Mouse (Mus musculus): ENCODE results near the gene Pcbp3. TPM values are rescaled to one million over a fixed set of nuclear protein-coding genes. Genes with fewer than 3 reads are reported as not detected.

Pcbp3 gene
- polyA plus RNA-seq, 1 experiment from 2014 or later, result 53.2 TPM

GRCm38 (mm10) chr10:76816930-76817329 lies 144.8 kb downstream of the Pcbp3 start:
- Histone ChIP-seq H3K4me1 (ENCODE audit: insufficient read depth, low read length) (peaks cover 3% of the 10 kb centered on the region; the same call in 1 of the 2 replicates), H3K27me3 (ENCODE audit: insufficient read depth, low read length) (no peaks in the 10 kb centered on the region), H3K36me3 (ENCODE audit: insufficient read depth, low read length) (no peaks in the 10 kb centered on the region), H3K4me3 (ENCODE audit: low read length) (no peak overlapping the region), H3K27ac (ENCODE audit: low read length) (no peak overlapping the region), H3K9me3 (ENCODE audit: low read length) (no peaks in the 10 kb centered on the region), H3K9ac (replicated peaks; ENCODE audit: low read length) (no peak overlapping the region), H3K4me2 (replicated peaks; ENCODE audit: low read depth, low read length) (no peak overlapping the region)
- WGBS, result 96% methylated on average over 1 of the region's 1 CpGs
- no peak for ATAC-seq (ENCODE audit: low FRiP score, low TSS enrichment)

GRCm38 (mm10) chr10:76816436-76816835 lies 145.3 kb downstream of the Pcbp3 start:
- no peak for ATAC-seq (ENCODE audit: low FRiP score, low TSS enrichment)
- peaks cover 3% of the 10 kb centered on the region; the same call in 1 of the 2 replicates for H3K4me1 ChIP-seq (ENCODE audit: insufficient read depth, low read length)
- H3K36me3 ChIP-seq (ENCODE audit: insufficient read depth, low read length), result no peaks in the 10 kb centered on the region
- WGBS, result 42% methylated on average over 7 of the region's 7 CpGs
- H3K9me3 ChIP-seq (ENCODE audit: low read length), result no peaks in the 10 kb centered on the region
- 0 out of 2 replicates have a peak overlapping the region, but pooled peaks have one; percentile 44 for H3K9ac ChIP-seq (replicated peaks; ENCODE audit: low read length)
- H3K27me3 ChIP-seq (ENCODE audit: insufficient read depth, low read length), result no peaks in the 10 kb centered on the region
- H3K4me3 ChIP-seq (ENCODE audit: low read length), result no peak overlapping the region
- no peak overlapping the region for H3K4me2 ChIP-seq (replicated peaks; ENCODE audit: low read depth, low read length)
- H3K27ac ChIP-seq (ENCODE audit: low read length), result no peak overlapping the region

GRCm38 (mm10) chr10:76815481-76815880 lies 146.2 kb downstream of the Pcbp3 start:
- no peaks in the 10 kb centered on the region for H3K36me3 ChIP-seq (ENCODE audit: insufficient read depth, low read length)
- H3K27me3 ChIP-seq (ENCODE audit: insufficient read depth, low read length), result no peaks in the 10 kb centered on the region
- H3K27ac ChIP-seq (ENCODE audit: low read length), result no peak overlapping the region
- H3K9ac ChIP-seq (replicated peaks; ENCODE audit: low read length), result no peak overlapping the region
- H3K4me3 ChIP-seq (ENCODE audit: low read length), result no peak overlapping the region
- 75% methylated on average over 4 of the region's 4 CpGs for WGBS
- H3K9me3 ChIP-seq (ENCODE audit: low read length), result no peaks in the 10 kb centered on the region
- no peak overlapping the region for H3K4me2 ChIP-seq (replicated peaks; ENCODE audit: low read depth, low read length)
- no peak for ATAC-seq (ENCODE audit: low FRiP score, low TSS enrichment)
- H3K4me1 ChIP-seq (ENCODE audit: insufficient read depth, low read length), result peaks cover 3% of the 10 kb centered on the region; the same call in 1 of the 2 replicates

- H3K27ac ChIP-seq (ENCODE audit: low read length), result no peak overlapping the region
- ATAC-seq (ENCODE audit: low FRiP score, low TSS enrichment), result no peak
- WGBS, result 92% methylated on average over 8 of the region's 8 CpGs
- H3K4me1 ChIP-seq (ENCODE audit: insufficient read depth, low read length), result peaks cover 9% of the 10 kb centered on the region
- H3K4me2 ChIP-seq (replicated peaks; ENCODE audit: low read depth, low read length), result no peak overlapping the region
- H3K27me3 ChIP-seq (ENCODE audit: insufficient read depth, low read length), result no peaks in the 10 kb centered on the region
- no peaks in the 10 kb centered on the region for H3K9me3 ChIP-seq (ENCODE audit: low read length)
- no peak overlapping the region for H3K4me3 ChIP-seq (ENCODE audit: low read length)
- H3K9ac ChIP-seq (replicated peaks; ENCODE audit: low read length), result no peak overlapping the region
- H3K36me3 ChIP-seq (ENCODE audit: insufficient read depth, low read length), result no peaks in the 10 kb centered on the region
These were observed 146.9 kb downstream of the Pcbp3 start for GRCm38 (mm10) chr10:76814811-76815210.

- Histone ChIP-seq H3K4me2 (replicated peaks; ENCODE audit: low read depth, low read length) (no peak overlapping the region), H3K36me3 (ENCODE audit: insufficient read depth, low read length) (no peaks in the 10 kb centered on the region), H3K27ac (ENCODE audit: low read length) (no peak overlapping the region), H3K27me3 (ENCODE audit: insufficient read depth, low read length) (no peaks in the 10 kb centered on the region), H3K9ac (replicated peaks; ENCODE audit: low read length) (no peak overlapping the region), H3K9me3 (ENCODE audit: low read length) (no peaks in the 10 kb centered on the region), H3K4me3 (ENCODE audit: low read length) (no peak overlapping the region), H3K4me1 (ENCODE audit: insufficient read depth, low read length) (peaks cover 17% of the 10 kb centered on the region; the same call in 1 of the 2 replicates)
- peak; percentile 91 for ATAC-seq (ENCODE audit: low FRiP score, low TSS enrichment)
- 47% methylated on average over 7 of the region's 7 CpGs for WGBS
These were observed 151.6 kb downstream of the Pcbp3 start for GRCm38 (mm10) chr10:76809916-76810660.

- 0 out of 2 replicates have a peak, but pooled peaks have one; percentile 25 for ATAC-seq (ENCODE audit: low FRiP score, low TSS enrichment)
- Histone ChIP-seq H3K27me3 (ENCODE audit: insufficient read depth, low read length) (no peaks in the 10 kb centered on the region), H3K4me1 (ENCODE audit: insufficient read depth, low read length) (peaks cover 17% of the 10 kb centered on the region; the same call in 1 of the 2 replicates), H3K36me3 (ENCODE audit: insufficient read depth, low read length) (no peaks in the 10 kb centered on the region), H3K27ac (ENCODE audit: low read length) (no peak overlapping the region), H3K4me3 (ENCODE audit: low read length) (no peak overlapping the region), H3K9me3 (ENCODE audit: low read length) (no peaks in the 10 kb centered on the region), H3K4me2 (replicated peaks; ENCODE audit: low read depth, low read length) (no peak overlapping the region), H3K9ac (replicated peaks; ENCODE audit: low read length) (no peak overlapping the region)
- 66% methylated on average over 11 of the region's 11 CpGs for WGBS
These were observed 152.2 kb downstream of the Pcbp3 start for GRCm38 (mm10) chr10:76809439-76809838.

- H3K9ac ChIP-seq (replicated peaks; ENCODE audit: low read length), result no peak overlapping the region
- H3K4me3 ChIP-seq (ENCODE audit: low read length), result no peak overlapping the region
- no peak overlapping the region for H3K4me2 ChIP-seq (replicated peaks; ENCODE audit: low read depth, low read length)
- H3K9me3 ChIP-seq (ENCODE audit: low read length), result no peaks in the 10 kb centered on the region
- ATAC-seq (ENCODE audit: low FRiP score, low TSS enrichment), result 0 out of 2 replicates have a peak, but pooled peaks have one; percentile 31
- no peaks in the 10 kb centered on the region for H3K27me3 ChIP-seq (ENCODE audit: insufficient read depth, low read length)
- H3K27ac ChIP-seq (ENCODE audit: low read length), result no peak overlapping the region
- no peaks in the 10 kb centered on the region for H3K36me3 ChIP-seq (ENCODE audit: insufficient read depth, low read length)
- peaks cover 17% of the 10 kb centered on the region; the same call in 1 of the 2 replicates for H3K4me1 ChIP-seq (ENCODE audit: insufficient read depth, low read length)
- WGBS, result 76% methylated on average over 10 of the region's 10 CpGs
These were observed 153.0 kb downstream of the Pcbp3 start for GRCm38 (mm10) chr10:76808446-76809400.

- 92% methylated on average over 4 of the region's 4 CpGs for WGBS
- no peaks in the 10 kb centered on the region for H3K27me3 ChIP-seq (ENCODE audit: insufficient read depth, low read length)
- no peak overlapping the region for H3K4me2 ChIP-seq (replicated peaks; ENCODE audit: low read depth, low read length)
- H3K9me3 ChIP-seq (ENCODE audit: low read length), result no peaks in the 10 kb centered on the region
- H3K4me1 ChIP-seq (ENCODE audit: insufficient read depth, low read length), result no peaks in the 10 kb centered on the region
- H3K27ac ChIP-seq (ENCODE audit: low read length), result no peak overlapping the region
- no peak overlapping the region for H3K9ac ChIP-seq (replicated peaks; ENCODE audit: low read length)
- H3K4me3 ChIP-seq (ENCODE audit: low read length), result no peak overlapping the region
- H3K36me3 ChIP-seq (ENCODE audit: insufficient read depth, low read length), result no peaks in the 10 kb centered on the region
- no peak for ATAC-seq (ENCODE audit: low FRiP score, low TSS enrichment)
These were observed 159.2 kb downstream of the Pcbp3 start for GRCm38 (mm10) chr10:76802500-76802885.

GRCm38 (mm10) chr10:76801841-76802499 lies 159.7 kb downstream of the Pcbp3 start:
- WGBS, result 79% methylated on average over 6 of the region's 6 CpGs
- H3K4me3 ChIP-seq (ENCODE audit: low read length), result no peak overlapping the region
- ATAC-seq (ENCODE audit: low FRiP score, low TSS enrichment), result no peak

More at GRCm38 (mm10) chr10:76801841-76802499, 159.7 kb downstream of the Pcbp3 start:
- no peak overlapping the region for H3K9ac ChIP-seq (replicated peaks; ENCODE audit: low read length)
- no peaks in the 10 kb centered on the region for H3K4me1 ChIP-seq (ENCODE audit: insufficient read depth, low read length)
- H3K4me2 ChIP-seq (replicated peaks; ENCODE audit: low read depth, low read length), result no peak overlapping the region
- no peaks in the 10 kb centered on the region for H3K36me3 ChIP-seq (ENCODE audit: insufficient read depth, low read length)
- no peaks in the 10 kb centered on the region for H3K27me3 ChIP-seq (ENCODE audit: insufficient read depth, low read length)
- no peaks in the 10 kb centered on the region for H3K9me3 ChIP-seq (ENCODE audit: low read length)
- H3K27ac ChIP-seq (ENCODE audit: low read length), result no peak overlapping the region

Measured in kidney, embryonic 16.5 days (tissue).